Mouse (Mus musculus): Measurements from ENCODE around the gene Trpc7. TPM values are rescaled to one million over a fixed set of nuclear protein-coding genes. Genes with fewer than 3 reads are reported as not detected.

The Trpc7 gene
- polyA plus RNA-seq, 1 experiment from 2014 or later: 4.9 TPM

DNA sequence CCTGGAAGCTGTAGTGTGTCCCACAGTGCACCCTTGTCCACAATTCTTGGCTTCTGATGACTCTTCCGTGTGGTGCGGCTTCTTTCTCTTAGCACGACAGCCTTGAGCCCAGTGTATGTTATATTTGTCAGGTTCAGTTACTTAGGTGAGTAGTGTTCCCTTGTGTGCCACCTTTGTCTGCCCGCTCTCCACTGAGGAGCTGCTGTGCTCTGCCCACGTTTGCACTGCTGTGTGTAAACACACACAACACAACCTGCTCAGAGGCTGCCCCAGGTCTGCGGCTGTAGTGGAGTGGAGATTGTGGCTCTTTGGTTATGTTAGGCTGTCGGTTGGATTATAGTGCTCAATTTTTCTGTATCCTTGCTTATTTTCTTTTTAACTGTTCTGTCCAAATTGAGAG is 166.7 kb downstream of the Trpc7 start:
- Histone ChIP-seq H3K27me3 (ENCODE audit: control insufficient read depth, insufficient read depth, low read length) (no peaks in the 10 kb centered on the region), H3K4me2 (ENCODE audit: low read depth, low read length) (no peak overlapping the region), H3K4me1 (ENCODE audit: control insufficient read depth, insufficient read depth, low read length) (no peaks in the 10 kb centered on the region), H3K27ac (ENCODE audit: low read depth, low read length) (no peak overlapping the region), H3K9ac (replicated peaks; ENCODE audit: low read depth, low read length) (no peak overlapping the region), H3K36me3 (ENCODE audit: control insufficient read depth, insufficient read depth, low read length) (peaks cover 59% of the 10 kb centered on the region), H3K4me3 (ENCODE audit: low read depth, low read length) (no peak overlapping the region), H3K9me3 (ENCODE audit: control insufficient read depth, low read length) (no peaks in the 10 kb centered on the region)
- ATAC-seq (ENCODE audit: low read depth): no peak
- 94% methylated on average over 7 of the region's 7 CpGs for WGBS

- no peak overlapping the region for H3K27ac ChIP-seq (ENCODE audit: low read depth, low read length)
- peaks cover 41% of the 10 kb centered on the region for H3K36me3 ChIP-seq (ENCODE audit: control insufficient read depth, insufficient read depth, low read length)
- H3K4me3 ChIP-seq (ENCODE audit: low read depth, low read length): no peak overlapping the region
- 82% methylated on average over 4 of the region's 4 CpGs for WGBS
- no peak overlapping the region for H3K9ac ChIP-seq (replicated peaks; ENCODE audit: low read depth, low read length)
- no peak overlapping the region for H3K4me2 ChIP-seq (ENCODE audit: low read depth, low read length)
- no peaks in the 10 kb centered on the region for H3K9me3 ChIP-seq (ENCODE audit: control insufficient read depth, low read length)
- no peaks in the 10 kb centered on the region for H3K4me1 ChIP-seq (ENCODE audit: control insufficient read depth, insufficient read depth, low read length)
- ATAC-seq (ENCODE audit: low read depth): no peak
- H3K27me3 ChIP-seq (ENCODE audit: control insufficient read depth, insufficient read depth, low read length): no peaks in the 10 kb centered on the region
Observed at GRCm38 (mm10) chr13:56726551-56726950, 169.2 kb downstream of the Trpc7 start.

Other genes with a start within 250 kb of the Trpc7 start
- 33.2 and 37.7 TPM in 2 replicates for gene Smad5, start 193.0 kb downstream of the Trpc7 start, polyA plus RNA-seq (2014; fragmentation: Nextera tagmentation; extraction: Ambion mirVana)
- 2.0 TPM in 2 replicates for gene Gm45623, start 142.2 kb downstream of the Trpc7 start, polyA plus RNA-seq (2014; fragmentation: Nextera tagmentation; extraction: Ambion mirVana)